Mouse (Mus musculus) thymus, postnatal 36 days (tissue): ENCODE results near the gene I0C0044D17Rik.

Experiments used
- DNase-seq, 2 experiments: peaks; one replicate each; pipeline ENCODE4 v3.0.0; 2022; ENCODE audit warnings: mixed read lengths in 2 of 2

Gene I0C0044D17Rik

GRCm38 (mm10) chr4:98826701-98827100, 3.1 kb upstream of the I0C0044D17Rik start:
- no peak for DNase-seq

- DNase-seq, result no peak
These were observed 593 bp downstream of the I0C0044D17Rik start for GRCm38 (mm10) chr4:98823047-98823446.

- no peak for DNase-seq
These were observed 1.2 kb downstream of the I0C0044D17Rik start for GRCm38 (mm10) chr4:98822478-98822877.

- no peak for DNase-seq
These were observed 4.4 kb downstream of the I0C0044D17Rik start for GRCm38 (mm10) chr4:98819216-98819755.

GRCm38 (mm10) chr4:98817184-98817911, 6.3 kb downstream of the I0C0044D17Rik start, which contains the start of gene Kank4:
Gene Kank4, minus strand, starts transcription at chr4:98817537.
- DNase-seq, result peak; percentile 18 to 35

- DNase-seq, result no peak
These were observed 6.8 kb downstream of the I0C0044D17Rik start for GRCm38 (mm10) chr4:98816807-98817183.

- no peak for DNase-seq
These were observed 17.3 kb downstream of the I0C0044D17Rik start for GRCm38 (mm10) chr4:98806306-98806705.

- DNase-seq, result no peak
These were observed 18.2 kb downstream of the I0C0044D17Rik start for GRCm38 (mm10) chr4:98805291-98806048.

GRCm38 (mm10) chr4:98804476-98805134, 19.0 kb downstream of the I0C0044D17Rik start:
- DNase-seq, result no peak

- no peak for DNase-seq
These were observed 21.9 kb downstream of the I0C0044D17Rik start for GRCm38 (mm10) chr4:98801775-98802174.

- DNase-seq, result no peak
These were observed 22.8 kb downstream of the I0C0044D17Rik start for GRCm38 (mm10) chr4:98800824-98801223.

- no peak for DNase-seq
These were observed 26.9 kb downstream of the I0C0044D17Rik start for GRCm38 (mm10) chr4:98796591-98797341.

GRCm38 (mm10) chr4:98795241-98795640, 28.4 kb downstream of the I0C0044D17Rik start:
- no peak for DNase-seq

GRCm38 (mm10) chr4:98793486-98793885, 30.2 kb downstream of the I0C0044D17Rik start:
- no peak for DNase-seq

GRCm38 (mm10) chr4:98790721-98791120, 32.9 kb downstream of the I0C0044D17Rik start:
- no peak for DNase-seq

GRCm38 (mm10) chr4:98789861-98790311, 33.8 kb downstream of the I0C0044D17Rik start:
- DNase-seq, result no peak

GRCm38 (mm10) chr4:98789133-98789765, 34.4 kb downstream of the I0C0044D17Rik start:
- DNase-seq, result no peak

- DNase-seq, result no peak
These were observed 37.4 kb downstream of the I0C0044D17Rik start for GRCm38 (mm10) chr4:98786281-98786680.

- DNase-seq, result no peak
These were observed 37.8 kb downstream of the I0C0044D17Rik start for GRCm38 (mm10) chr4:98785851-98786250.

- DNase-seq, result no peak
These were observed 45.4 kb downstream of the I0C0044D17Rik start for GRCm38 (mm10) chr4:98778219-98778618.

- no peak for DNase-seq
These were observed 46.2 kb downstream of the I0C0044D17Rik start for GRCm38 (mm10) chr4:98777464-98777863.
